Mouse (Mus musculus) forebrain, embryonic 11.5 days (tissue): ENCODE results near the gene Man1b1. TPM values are rescaled to one million over a fixed set of nuclear protein-coding genes. Genes with fewer than 3 reads are reported as not detected.

Experiments used
- ATAC-seq: fragments of 200-750 bp; cut with Nextera tagmentation; replicated peaks from 2 replicates; pipeline ENCODE4 v1.8.0; 2017; ENCODE audit warnings: moderate TSS enrichment; ENCODE audit not compliant: low FRiP score
- DNase-seq: peaks from one replicate; pipeline ENCODE4 v3.0.0-alpha.2; 2017; ENCODE audit warnings: low spot score
- H3K27ac ChIP-seq: fragments of 300-500 bp; sonication (generic); 2 replicates; pipeline ENCODE4 v1.5.1; 2014; ENCODE audit warnings: low read depth, low read length
- H3K27me3 ChIP-seq: fragments of 300-500 bp; sonication (generic); 2 replicates; pipeline ENCODE4 v1.6.1; 2014; ENCODE audit warnings: mild to moderate bottlenecking, low read length, mixed read lengths; ENCODE audit not compliant: control insufficient read depth, insufficient read depth
- H3K36me3 ChIP-seq: fragments of 300-500 bp; sonication (generic); 2 replicates; pipeline ENCODE4 v1.6.1; 2014; ENCODE audit warnings: mild to moderate bottlenecking, low read length, moderate library complexity, mixed read lengths; ENCODE audit not compliant: control insufficient read depth, insufficient read depth
- H3K4me1 ChIP-seq: fragments of 300-500 bp; sonication (generic); replicated peaks from 2 replicates; pipeline ENCODE4 v1.6.1; 2014; ENCODE audit warnings: low read length, mixed read lengths; ENCODE audit not compliant: control insufficient read depth, insufficient read depth
- H3K4me2 ChIP-seq: fragments of 300-500 bp; sonication (generic); 2 replicates; pipeline ENCODE4 v1.6.1; 2014; ENCODE audit warnings: low read depth, mild to moderate bottlenecking, low read length, moderate library complexity, mixed read lengths; ENCODE audit not compliant: severe bottlenecking
- H3K4me3 ChIP-seq: fragments of 300-500 bp; sonication (generic); 2 replicates; pipeline ENCODE4 v1.5.1; 2014; ENCODE audit warnings: low read depth, low read length
- H3K9ac ChIP-seq: fragments of 300-500 bp; sonication (generic); 2 replicates; pipeline ENCODE4 v1.6.1; 2014; ENCODE audit warnings: low read length
- H3K9me3 ChIP-seq: fragments of 300-500 bp; sonication (generic); 2 replicates; pipeline ENCODE4 v1.6.1; 2016; ENCODE audit warnings: low read length, mixed read lengths; ENCODE audit not compliant: control insufficient read depth
- whole genome bisulfite sequencing: fragments of 180-500 bp; shearing (Covaris S2); extraction: QIAGEN DNeasy Blood & Tissue Kit; methylation state at CpG from one replicate; pipeline ENCODE4 v1.1.7; 2014; 5-methylcytosine and 5-hydroxymethylcytosine counted together
- polyA plus RNA-seq: library from polyadenylated mRNA; unstranded; fragments of >200 nt; fragmentation: Nextera tagmentation; extraction: Ambion mirVana; gene quantifications from 2 replicates; pipeline ENCODE4 v1.2.1, GENCODE M21; 2014

Man1b1 gene
- polyA plus RNA-seq, 1 experiment from 2014 or later = 77.8 TPM

DNA sequence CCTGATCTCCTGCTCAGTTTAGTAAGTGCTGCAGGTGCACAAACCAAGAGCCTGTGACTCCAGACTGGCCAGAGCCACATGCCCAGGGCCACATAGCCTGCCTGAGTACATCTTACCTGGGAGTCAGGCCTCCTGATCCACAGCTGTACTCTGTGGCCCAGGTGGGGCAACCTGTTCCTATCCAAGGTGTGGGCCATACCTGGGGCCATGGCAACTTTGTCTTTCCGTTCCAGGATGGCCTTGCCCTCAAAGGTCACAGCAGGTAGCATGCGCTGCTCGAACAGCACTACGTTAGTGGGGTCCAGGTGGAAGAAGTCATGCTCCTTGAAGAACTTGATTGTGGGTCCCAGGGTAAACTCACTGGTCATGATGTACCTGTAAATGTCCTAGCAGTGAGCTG lies 32.2 kb downstream of the Man1b1 start:
- Histone ChIP-seq H3K36me3 (no peaks in the 10 kb centered on the region), H3K9ac (no peak overlapping the region), H3K4me2 (no peak overlapping the region), H3K4me3 (no peak overlapping the region), H3K9me3 (no peaks in the 10 kb centered on the region), H3K4me1 (0 out of 2 replicates have a peak, but pooled peaks cover 5% of the 10 kb centered on the region), H3K27ac (no peak overlapping the region), H3K27me3 (peaks cover 18% of the 10 kb centered on the region)
- WGBS = 81% methylated on average over 4 of the region's 4 CpGs
- DNase-seq (no peak), ATAC-seq (no peak)

DNA sequence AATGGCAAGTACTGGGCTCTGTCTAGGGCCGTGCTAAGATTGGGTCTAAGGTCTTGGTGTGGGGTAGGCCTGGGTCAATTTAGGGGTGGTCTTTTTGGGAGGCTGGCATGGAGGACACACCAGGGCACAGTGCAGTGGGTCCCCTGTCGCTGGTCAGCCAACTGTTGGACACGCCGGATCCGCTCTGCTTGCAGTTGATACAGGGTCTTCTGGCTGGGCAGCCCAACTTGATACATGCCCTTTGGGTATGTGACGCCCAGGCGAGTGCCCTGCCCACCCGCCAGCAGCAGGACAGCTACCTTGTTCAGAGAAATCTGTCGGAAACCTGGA lies 32.6 kb downstream of the Man1b1 start:
- no peak overlapping the region for H3K27ac ChIP-seq
- H3K4me3 ChIP-seq = peak overlapping the region; percentile 46
- H3K4me1 ChIP-seq = 0 out of 2 replicates have a peak, but pooled peaks cover 5% of the 10 kb centered on the region
- H3K4me2 ChIP-seq = peak overlapping the region; percentile 97
- H3K36me3 ChIP-seq = no peaks in the 10 kb centered on the region
- H3K9ac ChIP-seq = peak overlapping the region; percentile 57; the same call in 1 of the 2 replicates
- H3K27me3 ChIP-seq = peaks cover 18% of the 10 kb centered on the region
- ATAC-seq (peak; percentile 58; the same call in 1 of the 2 replicates), DNase-seq (no peak)
- 26% methylated on average over 9 of the region's 9 CpGs for WGBS
- no peaks in the 10 kb centered on the region for H3K9me3 ChIP-seq

- DNase-seq (peak; percentile 69), ATAC-seq (peak; percentile 52)
- H3K27me3 ChIP-seq = peaks cover 18% of the 10 kb centered on the region
- no peaks in the 10 kb centered on the region for H3K9me3 ChIP-seq
- 0 out of 2 replicates have a peak, but pooled peaks cover 5% of the 10 kb centered on the region for H3K4me1 ChIP-seq
- peak within 1 kb of the TSS; percentile 46 for H3K4me3 ChIP-seq
- peak within 1 kb of the TSS; percentile 57 for H3K9ac ChIP-seq
- WGBS = under 1% methylated on average over 49 of the region's 54 CpGs
- H3K36me3 ChIP-seq = no peaks in the 10 kb centered on the region
- H3K4me2 ChIP-seq = peak within 1 kb of the TSS; percentile 97
- H3K27ac ChIP-seq = no peak within 1 kb of the TSS
These were observed 33.1 kb downstream of the Man1b1 start, which contains the start of gene Uap1l1 for GRCm38 (mm10) chr2:25365091-25365761. Gene Uap1l1 (minus strand): TSS chr2:25365682.

DNA sequence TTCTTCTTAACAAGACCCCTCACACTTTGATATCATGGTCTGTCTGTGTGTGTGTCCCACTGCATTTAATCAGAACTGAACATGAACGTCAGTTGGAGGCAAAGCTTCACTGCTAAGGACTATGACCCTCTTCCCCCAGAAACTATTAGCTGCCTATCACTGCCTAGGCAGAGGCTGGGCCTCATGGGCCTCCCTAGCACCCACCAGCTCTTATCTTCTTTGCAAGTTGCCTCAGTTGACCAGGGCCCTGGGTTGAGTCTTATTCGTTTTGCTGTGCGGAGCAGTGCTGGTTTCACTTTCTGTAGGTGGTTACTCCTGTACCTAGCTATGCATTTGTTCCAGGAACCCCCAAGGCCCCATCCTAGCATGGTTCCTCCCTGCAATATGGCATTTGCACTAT lies 37.9 kb downstream of the Man1b1 start:
- no peaks in the 10 kb centered on the region; the same call in 1 of the 2 replicates for H3K36me3 ChIP-seq
- no peak overlapping the region for H3K27ac ChIP-seq
- WGBS = 87% methylated on average over 3 of the region's 3 CpGs
- DNase-seq (no peak), ATAC-seq (no peak)
- no peak overlapping the region for H3K9ac ChIP-seq
- H3K4me1 ChIP-seq = peaks cover 22% of the 10 kb centered on the region
- H3K4me3 ChIP-seq = no peak overlapping the region
- H3K4me2 ChIP-seq = no peak overlapping the region
- H3K9me3 ChIP-seq = no peaks in the 10 kb centered on the region
- H3K27me3 ChIP-seq = peaks cover 7% of the 10 kb centered on the region

DNA sequence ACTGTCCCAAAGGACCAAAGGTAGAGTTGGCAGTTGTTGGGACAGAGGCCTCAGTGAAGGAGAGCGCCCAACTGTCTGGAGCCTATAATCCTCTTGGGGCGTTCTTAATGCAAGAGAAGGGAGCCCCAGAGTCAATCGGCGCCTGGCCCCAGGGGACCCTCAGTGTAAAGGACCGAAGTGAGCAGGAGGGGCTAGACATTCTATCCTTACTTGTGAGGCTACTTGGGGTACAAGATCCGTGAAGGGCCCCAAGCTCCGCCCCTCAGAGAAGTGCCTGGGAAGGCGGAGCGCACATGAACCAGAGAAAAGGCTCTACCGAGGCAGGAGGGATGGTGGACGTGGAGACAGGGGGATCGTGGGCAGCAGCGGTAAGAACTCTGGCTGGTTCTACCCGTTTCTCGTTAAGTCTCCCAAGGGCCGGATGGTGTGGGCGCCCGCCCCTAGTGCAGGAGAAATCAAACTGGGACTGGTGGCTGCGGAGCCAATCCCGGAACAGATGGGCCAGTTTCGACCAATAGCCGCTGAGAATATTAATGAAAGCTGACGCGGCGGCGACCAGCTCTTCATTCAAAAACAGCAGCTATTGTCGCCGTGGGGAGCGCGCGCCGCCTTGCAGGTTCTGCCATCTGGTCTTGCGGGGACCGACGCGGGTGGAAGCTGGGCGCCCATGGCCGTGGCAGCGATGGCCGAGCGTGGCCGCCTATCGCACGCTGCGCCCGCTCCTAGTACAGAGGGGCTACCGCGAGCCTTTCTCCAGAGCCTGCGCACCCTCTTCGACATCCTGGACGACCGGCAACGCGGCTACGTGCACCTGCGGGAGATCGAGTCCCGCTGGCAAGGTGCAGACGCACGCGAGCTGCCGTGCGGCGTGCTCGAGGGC lies 39.9 kb downstream of the Man1b1 start, which contains the start of gene Sapcd2:
Gene Sapcd2, plus strand, starts transcription at position 558 of the 880 bp plus-strand sequence.
- under 1% methylated on average over 65 of the region's 65 CpGs for WGBS
- peak; percentile 93 for DNase-seq
- Histone ChIP-seq H3K4me3 (peak within 1 kb of the TSS; percentile 83), H3K4me2 (peak within 1 kb of the TSS; percentile 96), H3K27me3 (no peaks in the 10 kb centered on the region), H3K27ac (peak within 1 kb of the TSS; percentile 87), H3K9ac (peak within 1 kb of the TSS; percentile 90), H3K4me1 (peaks cover 19% of the 10 kb centered on the region), H3K9me3 (no peaks in the 10 kb centered on the region), H3K36me3 (peaks cover 3% of the 10 kb centered on the region; the same call in 1 of the 2 replicates)
- ATAC-seq = peak; percentile 96

- WGBS = 1% methylated on average over 42 of the region's 42 CpGs
- H3K4me2 ChIP-seq = peak overlapping the region; percentile 96
- peaks cover 19% of the 10 kb centered on the region for H3K4me1 ChIP-seq
- DNase-seq (peak; percentile 72), ATAC-seq (peak; percentile 22)
- peak overlapping the region; percentile 83 for H3K4me3 ChIP-seq
- H3K9ac ChIP-seq = peak overlapping the region; percentile 90
- H3K36me3 ChIP-seq = peaks cover 7% of the 10 kb centered on the region; the same call in 1 of the 2 replicates
- H3K27me3 ChIP-seq = no peaks in the 10 kb centered on the region
- no peaks in the 10 kb centered on the region for H3K9me3 ChIP-seq
- H3K27ac ChIP-seq = peak overlapping the region; percentile 53; the same call in 1 of the 2 replicates
These were observed 40.7 kb downstream of the Man1b1 start for GRCm38 (mm10) chr2:25372644-25373391.

DNA sequence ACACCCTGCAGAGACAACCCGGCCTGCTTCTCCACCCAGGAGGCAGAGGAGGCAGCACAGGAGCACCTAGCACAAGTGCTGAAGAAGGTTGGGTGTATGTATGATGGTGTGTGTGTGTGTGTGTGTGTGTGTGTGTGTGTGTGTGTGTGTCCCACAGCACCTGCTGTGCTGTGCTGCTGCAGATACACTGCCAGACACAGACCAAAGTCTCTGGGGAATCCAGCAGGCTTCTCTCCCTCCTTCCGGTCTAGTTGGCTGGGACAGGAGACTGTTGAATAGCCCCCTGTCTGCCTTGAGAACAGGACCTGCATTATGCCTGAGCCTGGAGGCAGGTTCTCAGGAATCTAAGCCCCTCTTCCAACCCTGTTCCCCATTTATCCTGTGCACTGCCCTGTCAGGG lies 41.3 kb downstream of the Man1b1 start:
- peak overlapping the region; percentile 83 for H3K4me3 ChIP-seq
- WGBS = 31% methylated on average over 2 of the region's 2 CpGs
- peaks cover 11% of the 10 kb centered on the region; the same call in 1 of the 2 replicates for H3K36me3 ChIP-seq
- H3K27me3 ChIP-seq = no peaks in the 10 kb centered on the region
- peak overlapping the region; percentile 90 for H3K9ac ChIP-seq
- DNase-seq = no peak
- no peak overlapping the region for H3K27ac ChIP-seq
- peaks cover 19% of the 10 kb centered on the region for H3K4me1 ChIP-seq
- no peak for ATAC-seq
- H3K9me3 ChIP-seq = no peaks in the 10 kb centered on the region
- H3K4me2 ChIP-seq = peak overlapping the region; percentile 96

DNA sequence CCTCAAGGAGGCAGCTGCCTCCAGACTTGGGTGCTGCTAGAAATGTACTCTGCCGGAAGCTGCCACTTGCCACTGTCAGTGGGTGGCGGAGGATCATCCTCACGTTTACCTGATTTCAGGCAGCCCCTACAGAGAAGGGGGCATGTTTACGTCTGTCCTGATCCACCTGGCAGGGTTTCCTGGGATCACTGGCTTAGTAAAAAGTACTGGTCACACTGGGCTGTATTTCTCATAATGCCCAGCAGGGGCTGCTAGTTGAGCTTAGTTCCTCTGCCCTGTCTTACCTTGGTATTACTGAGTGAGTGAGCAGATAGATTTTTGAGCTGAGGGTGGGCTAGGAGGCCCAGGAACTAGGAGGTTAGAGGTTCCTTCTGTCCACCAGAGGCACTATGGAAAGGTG lies 44.5 kb downstream of the Man1b1 start:
- Histone ChIP-seq H3K9me3 (no peaks in the 10 kb centered on the region), H3K36me3 (peaks cover 11% of the 10 kb centered on the region; the same call in 1 of the 2 replicates), H3K4me2 (no peak overlapping the region), H3K9ac (no peak overlapping the region), H3K4me3 (no peak overlapping the region), H3K4me1 (peaks cover 17% of the 10 kb centered on the region), H3K27me3 (no peaks in the 10 kb centered on the region), H3K27ac (no peak overlapping the region)
- ATAC-seq = no peak
- 67% methylated on average over 4 of the region's 4 CpGs for WGBS
- DNase-seq = no peak
